Mouse (Mus musculus): ENCODE measurements around the gene Hs3st1. TPM values are rescaled to one million over a fixed set of nuclear protein-coding genes. Genes with fewer than 3 reads are reported as not detected.

Gene Hs3st1
- polyA plus RNA-seq, 1 experiment from 2014 or later: 0.42 TPM

- no peak overlapping the region for H3K4me2 ChIP-seq (ENCODE audit: low read depth, low read length)
- no peaks in the 10 kb centered on the region for H3K9me3 ChIP-seq (replicated peaks; ENCODE audit: control insufficient read depth, low read length)
- no peak for ATAC-seq (ENCODE audit: low read depth)
- H3K4me3 ChIP-seq (ENCODE audit: low read depth, low read length): no peak overlapping the region
- H3K27me3 ChIP-seq (ENCODE audit: control insufficient read depth, insufficient read depth, low read depth, low read length): no peaks in the 10 kb centered on the region
- no peaks in the 10 kb centered on the region for H3K36me3 ChIP-seq (ENCODE audit: control insufficient read depth, insufficient read depth)
- H3K9ac ChIP-seq (ENCODE audit: low read depth, low read length): no peak overlapping the region
- WGBS (ENCODE audit: insufficient replicate concordance): 42% methylated on average over 2 of the region's 2 CpGs
- no peaks in the 10 kb centered on the region for H3K4me1 ChIP-seq (ENCODE audit: control insufficient read depth, low read depth, low read length)
- H3K27ac ChIP-seq (ENCODE audit: low read length): no peak overlapping the region
Measured at GRCm38 (mm10) chr5:39617354-39617977, 137.8 kb downstream of the Hs3st1 start.

DNA sequence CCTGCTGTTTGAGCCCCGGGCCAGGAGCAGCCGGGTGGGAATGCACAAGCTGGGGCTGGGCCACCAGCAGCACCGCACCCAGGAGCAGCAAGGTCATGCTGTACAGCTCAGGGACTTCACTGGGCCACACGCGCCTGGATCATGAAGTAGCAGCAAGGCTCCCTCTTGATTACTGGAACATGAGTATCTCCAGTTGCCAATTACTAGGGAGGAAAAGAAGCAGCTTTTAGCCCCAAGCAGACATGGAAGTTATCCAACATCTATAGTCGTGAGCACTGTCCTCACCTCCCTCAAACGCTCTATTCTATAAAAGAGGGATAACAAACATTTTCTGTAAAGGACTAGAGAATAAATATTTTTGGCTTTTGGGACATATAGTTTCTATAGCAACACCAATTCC is 140.1 kb downstream of the Hs3st1 start:
- H3K4me2 ChIP-seq (ENCODE audit: low read depth, low read length): no peak overlapping the region
- no peaks in the 10 kb centered on the region for H3K9me3 ChIP-seq (replicated peaks; ENCODE audit: control insufficient read depth, low read length)
- 79% methylated on average over 7 of the region's 7 CpGs for WGBS (ENCODE audit: insufficient replicate concordance)
- ATAC-seq (ENCODE audit: low read depth): no peak
- no peak overlapping the region for H3K4me3 ChIP-seq (ENCODE audit: low read depth, low read length)
- no peaks in the 10 kb centered on the region for H3K27me3 ChIP-seq (ENCODE audit: control insufficient read depth, insufficient read depth, low read depth, low read length)
- H3K36me3 ChIP-seq (ENCODE audit: control insufficient read depth, insufficient read depth): no peaks in the 10 kb centered on the region
- no peak overlapping the region for H3K27ac ChIP-seq (ENCODE audit: low read length)
- no peaks in the 10 kb centered on the region for H3K4me1 ChIP-seq (ENCODE audit: control insufficient read depth, low read depth, low read length)
- H3K9ac ChIP-seq (ENCODE audit: low read depth, low read length): no peak overlapping the region

DNA sequence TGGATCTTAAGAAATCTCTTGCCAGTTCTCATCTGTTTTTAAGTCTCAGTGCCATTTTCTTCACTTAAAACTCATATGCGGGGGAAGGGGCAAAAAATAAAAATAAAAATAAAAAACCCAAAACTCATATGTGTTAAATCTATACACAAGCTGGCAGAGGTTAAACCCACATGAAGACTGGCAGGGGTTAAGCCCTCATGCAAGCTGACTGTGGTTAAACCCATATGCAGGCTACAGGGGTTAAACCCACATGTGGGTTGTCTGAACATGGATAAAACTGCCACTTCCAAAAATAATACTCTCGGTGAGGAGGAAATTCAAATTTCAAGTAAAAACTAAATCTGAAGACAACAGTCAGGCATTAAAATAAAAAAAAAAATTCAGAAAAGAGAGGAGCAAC is 141.7 kb downstream of the Hs3st1 start:
- no peak overlapping the region for H3K9ac ChIP-seq (ENCODE audit: low read depth, low read length)
- no peak overlapping the region for H3K27ac ChIP-seq (ENCODE audit: low read length)
- H3K4me2 ChIP-seq (ENCODE audit: low read depth, low read length): no peak overlapping the region
- WGBS (ENCODE audit: insufficient replicate concordance): 47% methylated on average over 2 of the region's 2 CpGs
- H3K4me1 ChIP-seq (ENCODE audit: control insufficient read depth, low read depth, low read length): no peaks in the 10 kb centered on the region
- H3K36me3 ChIP-seq (ENCODE audit: control insufficient read depth, insufficient read depth): no peaks in the 10 kb centered on the region
- H3K9me3 ChIP-seq (replicated peaks; ENCODE audit: control insufficient read depth, low read length): no peaks in the 10 kb centered on the region
- no peaks in the 10 kb centered on the region for H3K27me3 ChIP-seq (ENCODE audit: control insufficient read depth, insufficient read depth, low read depth, low read length)
- no peak for ATAC-seq (ENCODE audit: low read depth)
- no peak overlapping the region for H3K4me3 ChIP-seq (ENCODE audit: low read depth, low read length)

- no peaks in the 10 kb centered on the region for H3K4me1 ChIP-seq (ENCODE audit: control insufficient read depth, low read depth, low read length)
- WGBS (ENCODE audit: insufficient replicate concordance): 30% methylated on average over 2 of the region's 2 CpGs
- H3K27me3 ChIP-seq (ENCODE audit: control insufficient read depth, insufficient read depth, low read depth, low read length): no peaks in the 10 kb centered on the region
- ATAC-seq (ENCODE audit: low read depth): no peak
- no peaks in the 10 kb centered on the region for H3K9me3 ChIP-seq (replicated peaks; ENCODE audit: control insufficient read depth, low read length)
- no peak overlapping the region for H3K9ac ChIP-seq (ENCODE audit: low read depth, low read length)
- H3K4me3 ChIP-seq (ENCODE audit: low read depth, low read length): no peak overlapping the region
- no peak overlapping the region for H3K4me2 ChIP-seq (ENCODE audit: low read depth, low read length)
- no peak overlapping the region for H3K27ac ChIP-seq (ENCODE audit: low read length)
- H3K36me3 ChIP-seq (ENCODE audit: control insufficient read depth, insufficient read depth): no peaks in the 10 kb centered on the region
Measured at GRCm38 (mm10) chr5:39612240-39612639, 143.0 kb downstream of the Hs3st1 start.

- Histone ChIP-seq H3K9ac (ENCODE audit: low read depth, low read length) (no peak overlapping the region), H3K36me3 (ENCODE audit: control insufficient read depth, insufficient read depth) (no peaks in the 10 kb centered on the region), H3K9me3 (replicated peaks; ENCODE audit: control insufficient read depth, low read length) (no peaks in the 10 kb centered on the region), H3K27ac (ENCODE audit: low read length) (no peak overlapping the region), H3K4me1 (ENCODE audit: control insufficient read depth, low read depth, low read length) (no peaks in the 10 kb centered on the region), H3K4me2 (ENCODE audit: low read depth, low read length) (no peak overlapping the region), H3K4me3 (ENCODE audit: low read depth, low read length) (no peak overlapping the region), H3K27me3 (ENCODE audit: control insufficient read depth, insufficient read depth, low read depth, low read length) (no peaks in the 10 kb centered on the region)
- 59% methylated on average over 1 of the region's 1 CpGs for WGBS (ENCODE audit: insufficient replicate concordance)
- no peak for ATAC-seq (ENCODE audit: low read depth)
Measured at GRCm38 (mm10) chr5:39608260-39608659, 147.0 kb downstream of the Hs3st1 start.

DNA sequence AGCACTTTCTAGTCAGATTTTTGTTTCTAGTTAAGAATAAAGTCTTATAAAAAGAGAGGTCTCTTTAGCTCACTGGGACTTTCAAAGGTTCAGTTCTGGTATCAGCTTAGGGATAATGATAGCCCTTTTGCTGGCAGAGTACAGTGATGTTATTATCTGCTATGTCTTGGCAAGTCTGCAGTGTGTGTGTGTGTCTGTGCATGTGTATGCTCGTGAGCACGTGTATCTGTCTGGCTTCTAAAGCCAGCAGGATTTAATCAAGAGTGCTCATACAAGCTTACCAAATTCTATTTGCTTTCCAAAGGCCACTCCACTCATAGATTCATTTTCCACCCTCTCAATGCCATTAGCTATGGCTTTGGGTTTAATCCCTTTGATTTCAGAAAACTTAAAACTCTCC is 160.5 kb downstream of the Hs3st1 start:
- no peaks in the 10 kb centered on the region for H3K4me1 ChIP-seq (ENCODE audit: control insufficient read depth, low read depth, low read length)
- no peak overlapping the region for H3K4me3 ChIP-seq (ENCODE audit: low read depth, low read length)
- no peak overlapping the region for H3K27ac ChIP-seq (ENCODE audit: low read length)
- no peak overlapping the region for H3K4me2 ChIP-seq (ENCODE audit: low read depth, low read length)
- no peaks in the 10 kb centered on the region for H3K36me3 ChIP-seq (ENCODE audit: control insufficient read depth, insufficient read depth)
- H3K9ac ChIP-seq (ENCODE audit: low read depth, low read length): no peak overlapping the region
- H3K27me3 ChIP-seq (ENCODE audit: control insufficient read depth, insufficient read depth, low read depth, low read length): no peaks in the 10 kb centered on the region
- ATAC-seq (ENCODE audit: low read depth): no peak
- 64% methylated on average over 2 of the region's 2 CpGs for WGBS (ENCODE audit: insufficient replicate concordance)
- H3K9me3 ChIP-seq (replicated peaks; ENCODE audit: control insufficient read depth, low read length): no peaks in the 10 kb centered on the region
